Mouse (Mus musculus): ENCODE measurements around the gene 4930519P11Rik.
A peak's percentile ranks its signal among the peaks of the same experiment; 100 is the strongest.

The 4930519P11Rik gene

GRCm38 (mm10) chr2:154581421-154581820 lies 31.8 kb downstream of the 4930519P11Rik start:
- no peak for DNase-seq

DNA sequence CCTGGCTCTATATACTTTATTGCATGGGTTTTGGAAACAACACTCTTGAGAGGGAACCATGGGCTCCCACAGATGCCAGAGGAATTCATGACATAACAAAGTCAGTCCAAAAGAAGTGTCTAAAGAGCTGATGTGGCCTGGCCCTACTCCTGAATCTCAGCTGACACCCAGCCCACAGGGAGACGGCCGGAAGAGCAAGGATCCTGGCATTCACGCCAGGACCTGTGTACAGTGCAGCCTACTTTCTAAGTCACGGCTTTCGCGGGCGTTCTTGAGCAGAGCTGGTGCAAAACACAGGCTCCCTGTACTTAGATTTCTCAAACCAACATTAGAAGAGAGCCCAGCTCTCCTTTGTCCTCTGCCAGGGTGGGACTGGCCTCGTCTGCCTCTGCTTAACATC lies 32.7 kb downstream of the 4930519P11Rik start:
- DNase-seq = no peak

- no peak for DNase-seq
Measured at GRCm38 (mm10) chr2:154577744-154578067, 35.5 kb downstream of the 4930519P11Rik start.

DNA sequence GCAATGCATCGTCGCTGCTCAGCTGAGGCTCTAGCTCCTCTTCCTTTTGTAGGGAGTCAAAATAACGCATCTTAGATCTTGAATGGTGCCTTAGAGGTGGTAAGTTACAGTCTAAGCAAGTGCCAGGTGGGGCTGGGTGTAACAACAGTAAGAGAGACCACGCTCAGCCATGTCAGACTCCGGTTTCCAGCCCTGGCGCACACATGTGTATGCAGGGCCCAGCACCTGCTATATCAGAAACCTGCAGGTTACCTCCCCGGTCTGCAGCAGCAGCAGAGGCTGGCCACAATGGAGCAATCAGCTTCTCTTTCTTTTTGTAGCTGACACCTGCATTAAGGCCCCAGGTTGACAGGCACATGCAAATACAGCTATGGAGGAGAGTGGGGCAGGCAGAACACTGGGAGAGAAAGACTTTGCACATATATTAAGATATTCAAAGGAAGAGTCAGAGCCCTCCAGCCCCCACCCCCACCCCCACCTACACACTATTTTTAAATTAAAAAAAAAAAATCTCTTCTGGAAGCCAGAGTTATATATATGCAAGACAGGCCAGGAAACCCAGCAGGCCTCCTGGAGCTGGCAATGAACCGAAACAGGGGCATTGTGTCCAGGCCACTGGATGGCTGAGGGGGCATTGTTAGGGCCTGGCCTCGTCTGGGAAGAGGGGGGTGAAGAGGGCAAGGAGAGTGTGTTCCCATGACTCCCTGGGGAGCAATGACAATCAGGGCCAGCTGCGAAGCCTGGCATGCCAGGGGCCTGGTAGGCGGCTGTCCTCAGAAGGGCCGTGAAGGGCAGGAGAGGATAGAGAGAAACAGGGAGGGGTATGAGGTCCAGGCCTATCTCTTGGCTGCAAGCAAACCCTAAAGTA lies 36.1 kb downstream of the 4930519P11Rik start:
- no peak for DNase-seq

- no peak for DNase-seq
Measured at GRCm38 (mm10) chr2:154574271-154574670, 39.0 kb downstream of the 4930519P11Rik start.

DNA sequence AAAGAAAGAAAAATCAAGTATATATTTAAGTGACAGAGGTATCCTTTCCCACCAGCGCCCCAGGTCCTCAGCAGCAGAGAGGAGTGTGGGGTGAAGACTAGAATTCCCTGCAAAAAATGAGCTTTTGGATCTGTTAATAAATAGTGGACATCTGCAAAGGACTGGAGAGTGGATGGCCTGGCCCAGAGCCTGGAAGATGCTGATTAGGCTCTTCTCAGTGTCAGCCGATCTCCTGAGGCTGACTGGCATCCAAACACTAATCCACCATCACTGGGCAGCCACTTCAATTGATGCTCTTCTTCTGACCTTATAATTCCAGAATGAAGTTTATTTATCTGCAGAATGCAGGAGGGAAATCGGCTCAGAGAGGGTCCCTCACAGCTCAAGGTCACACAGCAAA lies 40.2 kb downstream of the 4930519P11Rik start:
- no peak for DNase-seq

- DNase-seq = no peak
Measured at GRCm38 (mm10) chr2:154571976-154572375, 41.3 kb downstream of the 4930519P11Rik start.

GRCm38 (mm10) chr2:154571266-154571665 lies 42.0 kb downstream of the 4930519P11Rik start:
- DNase-seq = no peak

GRCm38 (mm10) chr2:154570666-154571065 lies 42.6 kb downstream of the 4930519P11Rik start:
- no peak for DNase-seq

GRCm38 (mm10) chr2:154569836-154570286 lies 43.4 kb downstream of the 4930519P11Rik start, which contains the start of gene E2f1:
Gene E2f1 (minus strand): TSS chr2:154569892.
- peak; percentile 97 for DNase-seq

GRCm38 (mm10) chr2:154569071-154569748 lies 44.0 kb downstream of the 4930519P11Rik start:
- DNase-seq = peak; percentile 80

- no peak for DNase-seq
Measured at GRCm38 (mm10) chr2:154568329-154569070, 44.7 kb downstream of the 4930519P11Rik start.

- DNase-seq = peak; percentile 34
Measured at GRCm38 (mm10) chr2:154567766-154568165, 45.5 kb downstream of the 4930519P11Rik start.

GRCm38 (mm10) chr2:154566641-154567040 lies 46.6 kb downstream of the 4930519P11Rik start:
- peak; percentile 58 for DNase-seq

GRCm38 (mm10) chr2:154565562-154565961 lies 47.7 kb downstream of the 4930519P11Rik start:
- DNase-seq = no peak

DNA sequence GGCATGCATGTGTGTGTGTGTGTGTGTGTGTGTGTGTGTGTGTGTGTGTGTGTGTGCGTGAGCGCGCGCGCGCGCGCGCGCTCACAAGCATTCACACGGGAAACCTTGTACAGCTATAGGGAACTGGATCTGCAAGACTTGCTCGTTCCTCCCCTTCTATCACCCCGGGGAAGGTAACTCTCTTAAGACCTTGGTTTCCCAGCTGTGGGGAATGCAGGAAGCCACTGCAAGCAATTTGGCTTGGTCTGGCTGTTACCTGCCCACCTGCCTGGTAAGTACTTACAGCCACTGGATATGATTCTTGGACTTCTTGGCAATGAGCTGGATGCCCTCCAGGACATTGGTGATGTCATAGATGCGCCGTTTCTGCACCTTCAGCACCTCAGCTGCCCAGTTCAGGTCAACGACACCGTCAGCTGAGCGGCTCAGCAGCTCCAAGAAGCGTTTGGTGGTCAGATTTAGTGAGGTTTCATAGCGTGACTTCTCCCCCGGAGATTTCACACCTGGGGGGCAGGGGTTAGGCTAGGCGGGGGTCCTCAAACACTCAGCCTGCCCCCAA lies 49.5 kb downstream of the 4930519P11Rik start:
- peak; percentile 77 for DNase-seq

Measured in kidney, postnatal 14 days (tissue).